Mouse (Mus musculus) layer of hippocampus, postnatal 25 days (tissue): ENCODE data around the gene Otogl. TPM values are rescaled to one million over a fixed set of nuclear protein-coding genes. Genes with fewer than 3 reads are reported as not detected.
"Not testable (repeated sequence)": the region's sequence is repeated elsewhere in the genome, so short reads cannot be mapped to it uniquely, and the experiment has no call there.

Experiments
- DNase-seq, 2 experiments: peaks; one replicate each; pipeline ENCODE4 v3.0.0; 2022; ENCODE audit warnings: mixed read lengths in 2 of 2, low spot score in 1 of 2; ENCODE audit errors: extremely low spot score in 1 of 2
- total RNA-seq, 2 experiments: library from RNA; stranded (reverse); gene quantifications; 2 replicates each; pipeline ENCODE4 v1.2.3; 2021

The Otogl gene
- total RNA-seq, 2 experiments from 2014 or later, result 0.34 to 0.56 TPM

DNA sequence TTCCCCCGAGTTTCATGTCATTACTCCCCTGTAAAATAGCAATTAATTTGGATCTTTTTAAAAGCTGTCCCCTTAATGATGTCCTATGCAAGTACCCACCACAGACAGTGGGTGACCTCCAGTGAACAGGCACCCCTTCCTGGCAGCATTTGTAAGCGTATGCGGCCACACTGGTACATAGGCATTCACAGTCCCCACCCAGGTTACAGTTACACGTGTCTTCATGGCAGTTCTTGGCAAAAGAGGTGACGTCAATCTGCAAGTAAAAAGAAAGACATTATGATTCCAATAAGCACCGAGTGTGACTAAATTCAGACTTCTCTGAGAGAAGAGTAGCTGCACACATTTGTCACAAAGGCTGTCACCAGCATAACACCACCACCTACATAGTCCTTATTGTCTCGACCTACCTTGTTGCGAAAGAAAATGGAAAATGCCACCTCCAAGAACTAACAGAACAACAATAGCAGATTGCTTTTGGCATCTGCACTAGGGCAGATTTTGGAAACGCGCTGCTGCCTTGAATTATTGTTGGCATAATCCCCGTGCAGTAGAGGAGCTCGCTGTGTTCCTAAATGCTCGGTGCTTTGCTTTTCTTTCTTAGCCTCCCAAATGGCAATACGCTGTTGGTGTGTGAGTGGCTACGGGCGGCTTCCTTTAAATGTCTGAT is 98.0 kb downstream of the Otogl start:
- peak in 1 of 2 experiments; percentile 9 for DNase-seq

DNA sequence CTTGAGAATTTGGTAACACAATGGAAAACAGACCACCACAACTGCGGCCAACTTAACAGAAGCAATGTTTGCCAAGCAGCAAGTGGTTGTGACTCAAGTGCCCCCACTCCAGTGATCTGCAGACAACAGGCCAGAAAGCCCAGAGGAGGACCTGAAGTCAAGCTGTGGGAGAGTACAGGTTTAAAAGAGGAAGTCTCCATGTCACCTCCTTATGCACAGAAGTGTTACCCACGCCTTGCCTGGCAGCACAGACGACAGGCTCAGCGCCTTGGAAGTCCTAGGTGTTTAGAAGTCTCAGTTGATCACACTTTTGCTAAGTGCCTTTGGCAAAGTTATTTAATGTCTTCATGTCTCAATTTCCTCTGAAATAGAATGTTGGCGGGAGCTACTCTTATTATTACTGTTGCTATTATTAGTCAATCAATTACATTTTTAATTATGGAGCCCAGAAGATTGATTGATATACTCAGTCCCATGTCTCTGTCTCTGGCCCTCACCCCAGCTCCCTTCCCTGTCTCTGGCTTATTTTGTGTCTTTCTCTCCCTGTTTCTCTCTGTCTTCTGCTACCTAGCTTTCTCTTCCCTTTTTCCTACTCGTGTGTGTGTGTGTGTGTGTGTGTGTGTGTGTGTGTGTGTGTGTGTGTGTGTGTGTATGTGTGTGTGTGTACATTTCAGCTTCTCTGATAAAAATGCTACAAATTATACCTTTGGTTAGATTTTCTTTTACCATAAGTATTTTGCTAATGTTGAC is 101.1 kb downstream of the Otogl start:
- no peak for DNase-seq

DNA sequence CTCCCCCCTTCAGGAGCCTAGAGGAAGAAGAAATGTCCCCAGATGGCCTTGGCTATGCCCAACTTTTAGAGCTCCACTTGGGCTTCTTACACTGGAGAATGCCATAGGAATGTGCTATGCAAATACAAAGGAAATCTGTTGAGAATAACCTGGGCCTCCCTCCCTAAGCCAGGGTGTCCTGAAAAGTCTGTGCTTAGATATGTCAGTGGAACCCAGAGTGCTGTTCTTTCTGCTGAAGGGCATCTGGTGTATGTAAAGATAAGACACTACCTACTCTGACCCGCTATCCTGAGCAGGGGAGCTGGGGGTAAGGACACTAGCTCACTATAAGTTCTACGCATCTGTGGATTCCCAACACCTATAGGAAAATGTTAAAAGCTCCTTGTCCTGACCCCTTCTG is 106.7 kb downstream of the Otogl start:
- DNase-seq, result no peak

DNA sequence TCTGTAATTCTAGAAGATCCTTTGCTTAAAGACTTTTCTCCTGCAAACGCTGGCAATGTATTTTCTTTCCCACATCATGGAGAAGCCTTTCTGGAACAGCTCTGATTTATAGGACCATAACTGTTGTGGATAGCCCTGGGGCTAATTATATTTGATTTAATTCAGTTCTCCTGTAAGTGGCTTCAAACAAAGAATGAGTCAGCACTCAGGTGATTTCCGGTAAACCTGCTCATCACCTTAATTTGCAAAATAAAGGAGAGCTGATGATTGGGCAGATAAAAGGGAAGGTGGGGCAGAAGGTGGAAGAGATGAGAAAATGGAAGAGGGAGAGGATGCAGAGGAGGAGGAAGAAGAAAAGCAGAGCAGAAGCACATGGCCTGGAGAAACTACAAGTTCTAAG is 107.6 kb downstream of the Otogl start:
- DNase-seq, result not testable (repeated sequence)

DNA sequence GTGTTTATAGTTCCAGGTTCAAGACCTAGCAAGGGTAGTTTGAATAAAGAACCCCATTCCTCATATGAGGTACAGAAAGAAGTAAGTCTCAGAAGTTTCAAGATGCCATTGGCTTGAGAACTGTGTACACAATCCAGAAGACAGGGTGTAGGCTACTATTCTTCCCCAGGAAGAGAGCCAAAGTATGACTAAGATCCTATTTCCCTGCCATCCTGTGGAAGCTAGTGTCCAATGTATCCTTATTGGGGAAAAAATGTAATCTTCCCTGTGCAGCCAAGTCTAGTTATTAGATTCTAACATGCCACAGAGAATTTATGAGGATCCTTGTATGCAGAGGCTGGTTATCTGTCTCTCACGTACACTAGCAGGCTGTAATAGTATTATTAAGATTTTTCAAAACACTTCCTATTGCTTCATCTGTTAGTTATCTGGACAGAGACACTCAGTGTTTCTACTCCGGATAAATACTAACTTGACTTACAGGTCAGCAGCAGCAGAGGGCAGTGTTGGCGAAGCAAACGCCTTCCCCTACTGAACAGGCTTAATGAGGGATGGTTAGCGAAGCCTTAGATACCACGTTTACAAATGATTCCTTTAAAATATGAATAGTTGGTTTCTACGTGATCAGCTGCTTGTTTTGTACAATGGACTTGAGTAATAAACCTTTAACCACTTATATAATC is 112.1 kb downstream of the Otogl start:
- peak; percentile 17 to 70 for DNase-seq

DNA sequence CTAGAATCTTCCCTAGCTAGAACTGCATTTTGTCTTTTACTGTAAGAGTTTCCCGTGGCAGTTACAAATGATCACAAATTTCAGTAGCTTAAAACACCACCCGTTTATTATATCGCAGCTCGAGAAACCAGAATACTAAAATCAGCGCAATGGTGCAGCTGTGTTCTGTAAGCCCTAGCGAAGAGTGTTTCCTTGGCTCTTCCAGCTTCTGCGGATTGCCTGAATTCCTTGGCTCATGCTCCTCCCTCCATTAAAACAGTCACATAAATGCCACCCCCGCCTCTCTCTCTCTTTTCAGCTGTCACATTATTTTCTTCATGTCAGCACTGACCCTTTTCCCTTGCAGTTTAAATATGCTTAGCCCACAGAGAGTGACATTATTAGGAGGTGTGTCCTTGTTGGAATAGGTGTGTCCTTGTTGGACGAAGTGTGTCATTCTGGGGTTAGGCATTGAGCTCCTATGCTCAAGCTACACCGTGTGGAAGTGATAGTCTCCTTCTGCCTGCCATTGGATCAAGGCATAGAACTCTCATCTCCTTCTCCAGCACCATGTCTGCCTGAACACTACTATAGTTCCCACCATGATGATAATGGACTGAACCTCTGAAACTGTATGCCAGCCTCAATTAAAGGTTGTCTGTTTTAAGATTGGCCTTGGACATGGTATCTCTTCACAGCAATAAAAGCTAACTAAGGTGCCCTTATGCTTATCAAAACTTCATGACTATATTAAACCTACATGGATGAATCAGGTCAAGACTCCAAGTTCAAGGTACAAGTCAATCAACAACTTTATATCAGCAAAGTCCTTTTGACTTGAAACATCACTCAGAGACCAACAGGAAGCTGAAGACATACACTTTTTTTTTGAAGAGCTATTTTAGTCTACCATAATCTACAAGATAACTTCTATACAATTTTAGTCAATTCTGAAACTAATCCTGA is 116.8 kb downstream of the Otogl start:
- DNase-seq, result no peak

DNA sequence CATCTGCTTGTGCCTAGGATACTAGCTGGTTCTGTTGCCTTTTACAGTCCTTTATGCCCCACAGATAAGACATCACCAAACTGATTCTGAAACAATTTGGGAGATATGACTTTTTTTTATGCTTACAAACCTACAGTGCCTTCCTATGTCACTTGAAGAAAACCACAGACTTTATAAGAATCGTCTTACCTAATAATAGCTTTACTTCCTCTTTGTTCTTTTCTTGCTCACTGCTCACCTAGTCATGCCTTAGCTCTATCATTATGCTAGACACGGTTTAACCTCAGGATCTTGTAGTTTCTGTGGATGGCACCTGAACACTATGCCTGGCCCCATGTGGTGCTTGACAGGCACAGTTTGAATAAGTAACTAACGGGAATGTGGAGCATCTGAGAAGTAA is 119.4 kb downstream of the Otogl start:
- no peak for DNase-seq

DNA sequence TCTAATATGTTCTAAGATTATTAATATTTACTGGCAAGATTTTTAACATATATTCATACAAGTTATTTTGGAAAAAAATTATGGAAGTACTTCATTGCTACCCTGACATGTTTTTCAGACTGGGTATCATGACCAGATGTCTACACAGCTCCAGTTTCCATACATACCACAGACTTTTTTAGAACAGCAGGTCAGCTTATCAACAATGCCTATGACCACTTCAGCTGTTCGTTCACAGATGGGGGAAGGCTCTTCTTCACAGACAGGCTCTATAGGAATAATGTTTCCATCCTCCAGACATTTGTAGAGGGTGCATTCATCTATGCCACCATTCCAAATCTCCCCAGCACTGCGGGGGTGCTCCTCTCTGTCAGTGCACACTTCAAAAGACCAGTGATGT is 132.4 kb downstream of the Otogl start:
- no peak for DNase-seq

DNA sequence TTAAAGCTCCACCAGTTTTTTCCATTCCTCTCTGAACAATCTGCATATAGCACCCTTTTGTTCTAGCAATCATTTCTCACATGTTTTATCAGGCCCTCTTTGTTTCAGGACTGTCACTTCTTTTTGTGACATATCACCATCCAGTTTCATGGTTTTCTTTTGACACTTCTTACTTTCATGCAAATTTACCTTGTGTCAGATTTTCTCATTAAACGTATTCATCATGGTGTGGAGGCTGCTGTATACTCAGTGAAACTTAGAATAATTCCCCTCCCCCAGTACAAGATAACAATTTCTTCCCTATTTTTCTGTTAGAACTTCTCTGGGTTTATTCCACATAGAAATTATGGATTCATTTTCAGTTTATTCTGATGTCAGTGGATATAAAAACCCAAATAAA is 152.3 kb downstream of the Otogl start:
- no peak for DNase-seq

DNA sequence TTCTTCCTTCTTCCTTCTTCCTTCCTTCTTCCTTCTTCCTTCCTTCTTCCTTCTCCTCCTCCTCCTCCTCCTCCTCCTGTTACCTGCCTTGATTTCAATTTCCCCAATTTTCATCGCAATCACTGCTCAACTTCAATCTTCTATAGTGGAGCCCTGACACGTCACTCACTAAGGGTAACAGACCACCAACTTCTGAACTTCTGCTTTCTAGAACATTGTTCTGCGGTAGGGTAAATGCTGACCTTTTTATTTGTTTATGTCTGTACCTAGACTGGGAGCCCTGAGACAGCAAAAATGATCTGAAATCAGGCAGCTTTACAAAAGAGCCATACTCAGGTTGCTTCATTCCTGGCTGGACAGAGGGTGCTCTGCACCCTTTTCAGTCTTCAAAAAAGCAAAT is 158.5 kb downstream of the Otogl start:
- DNase-seq, result no peak

DNA sequence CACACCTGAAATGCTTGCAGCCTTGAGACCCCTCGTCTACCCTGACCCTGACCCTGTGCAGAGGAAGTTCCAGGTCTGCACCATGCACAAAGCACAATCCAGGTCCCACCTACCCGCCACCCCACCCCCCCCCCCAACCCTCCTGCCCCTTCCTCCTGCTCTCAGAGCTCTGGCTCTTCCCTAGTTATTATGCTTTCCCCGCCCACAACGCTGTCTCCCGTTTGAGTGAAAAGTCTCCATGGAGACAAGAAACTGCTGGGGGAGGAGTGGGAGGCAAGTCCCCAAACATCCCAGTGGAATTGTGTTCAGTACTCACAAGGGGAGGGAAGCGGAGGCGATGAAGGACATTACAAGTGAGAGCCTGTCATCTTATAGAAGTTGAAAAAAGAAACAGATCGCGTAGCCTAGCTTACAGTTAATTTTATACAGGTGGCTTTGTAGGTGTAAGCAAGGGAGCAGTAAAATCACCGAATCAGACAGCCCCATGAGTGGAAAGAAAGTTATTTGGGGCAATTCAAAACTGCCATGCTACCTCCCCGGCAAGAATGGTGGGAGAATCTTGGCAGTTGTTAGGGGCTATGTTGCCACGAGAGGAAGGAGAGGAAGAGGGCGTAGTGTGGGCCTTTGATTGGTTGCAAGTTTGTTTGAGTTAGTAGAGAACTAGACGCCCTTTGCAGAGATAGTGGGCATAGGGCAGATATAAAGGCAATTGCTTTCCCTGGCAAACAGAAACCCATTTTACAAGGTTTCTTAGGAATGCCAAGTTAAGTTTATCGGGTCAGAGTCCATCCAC is 159.4 kb downstream of the Otogl start:
- DNase-seq, result peak; percentile 10 to 27

DNA sequence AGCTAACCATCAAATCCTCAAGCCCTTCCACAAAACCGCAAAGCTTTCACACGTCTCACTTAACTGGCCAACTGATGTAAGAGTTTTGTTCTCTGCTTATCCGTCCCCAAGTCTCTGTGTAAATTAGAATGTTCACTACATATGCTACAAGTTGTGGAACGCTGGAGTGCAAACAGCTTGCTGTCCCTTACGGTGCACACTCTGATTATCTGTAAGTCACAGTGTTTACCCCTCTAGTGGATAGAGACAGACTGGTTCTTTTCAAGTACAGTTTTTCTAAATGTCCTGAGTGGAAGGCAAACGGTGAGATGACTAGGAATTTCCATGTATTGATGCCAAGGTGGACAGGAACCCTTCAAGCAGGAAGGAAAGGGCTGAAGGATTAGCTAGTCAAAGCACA is 160.0 kb downstream of the Otogl start:
- no peak for DNase-seq

DNA sequence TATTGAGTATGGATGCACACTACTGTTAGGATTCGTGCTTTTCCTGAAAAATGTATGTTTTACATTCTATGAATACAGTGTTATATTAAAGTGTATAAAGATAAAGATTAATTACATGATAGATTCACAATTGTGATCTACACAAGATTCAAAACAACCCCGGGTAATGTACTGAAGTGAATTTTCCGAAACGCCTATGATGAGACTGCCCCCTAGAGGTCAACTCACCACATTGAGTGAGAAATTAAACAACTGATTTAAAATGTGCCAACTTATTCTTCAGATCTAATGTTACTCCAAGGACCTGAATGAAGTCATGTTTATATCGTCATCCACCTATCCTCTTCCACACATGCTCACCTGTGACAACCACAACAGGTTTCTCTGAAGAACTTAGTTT is 164.4 kb downstream of the Otogl start:
- DNase-seq, result peak; percentile 12 to 31

DNA sequence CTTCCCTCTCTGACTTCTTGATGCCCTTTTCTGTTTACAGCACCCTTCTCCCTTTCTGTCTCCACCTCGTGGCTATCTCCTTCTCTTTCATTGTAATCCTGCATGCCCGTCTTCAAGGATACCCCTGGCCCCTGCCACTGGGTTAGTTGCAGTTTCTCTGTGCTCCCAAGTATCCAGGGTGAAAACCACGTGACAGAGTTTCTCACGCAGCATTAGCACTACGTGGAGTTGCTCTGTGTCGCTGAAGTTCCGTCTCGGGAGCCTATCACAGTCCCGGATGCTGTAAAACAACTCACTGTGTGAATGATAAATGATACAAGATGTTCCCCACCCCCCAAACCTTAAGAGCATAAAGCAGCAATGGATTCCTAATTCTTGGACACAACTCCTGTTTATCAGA is 165.2 kb downstream of the Otogl start:
- DNase-seq, result no peak

DNA sequence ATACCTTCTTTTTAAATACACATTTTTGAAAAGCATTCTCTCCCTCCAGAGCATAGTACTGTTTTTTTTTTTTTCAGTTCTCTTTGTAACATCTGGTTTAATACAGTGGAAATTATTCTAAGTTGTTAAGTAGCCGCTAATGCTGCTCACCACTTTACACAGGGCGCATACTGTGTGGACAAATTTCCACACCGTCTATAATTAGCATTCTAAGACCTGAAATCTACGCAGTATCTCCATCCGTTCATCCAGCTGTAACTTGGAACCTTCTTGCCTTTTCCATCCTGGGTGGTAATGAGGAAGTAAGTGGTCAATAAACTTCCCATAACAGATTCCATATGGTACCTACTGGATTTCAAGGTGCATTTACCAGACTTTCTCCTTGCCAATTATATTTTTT is 172.1 kb downstream of the Otogl start:
- no peak for DNase-seq

DNA sequence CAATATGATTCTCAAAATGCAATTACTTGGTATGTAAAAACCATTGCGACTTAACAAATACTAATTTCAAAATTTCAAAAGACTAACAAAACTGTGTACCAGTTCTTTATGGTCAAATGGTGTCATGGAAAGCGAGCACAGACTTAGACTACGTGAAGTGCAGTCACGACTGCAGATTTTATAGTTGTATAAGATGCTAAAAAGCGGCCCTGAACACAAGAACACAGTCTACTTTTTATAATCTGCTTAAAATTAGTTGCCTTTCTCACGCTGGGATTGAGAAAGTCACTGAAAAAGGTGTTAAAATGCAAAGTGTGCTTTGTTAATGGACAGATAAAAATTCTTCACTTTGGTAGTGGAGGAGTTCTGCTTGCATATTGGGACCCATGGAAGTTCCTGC is 174.2 kb downstream of the Otogl start:
- DNase-seq, result no peak

DNA sequence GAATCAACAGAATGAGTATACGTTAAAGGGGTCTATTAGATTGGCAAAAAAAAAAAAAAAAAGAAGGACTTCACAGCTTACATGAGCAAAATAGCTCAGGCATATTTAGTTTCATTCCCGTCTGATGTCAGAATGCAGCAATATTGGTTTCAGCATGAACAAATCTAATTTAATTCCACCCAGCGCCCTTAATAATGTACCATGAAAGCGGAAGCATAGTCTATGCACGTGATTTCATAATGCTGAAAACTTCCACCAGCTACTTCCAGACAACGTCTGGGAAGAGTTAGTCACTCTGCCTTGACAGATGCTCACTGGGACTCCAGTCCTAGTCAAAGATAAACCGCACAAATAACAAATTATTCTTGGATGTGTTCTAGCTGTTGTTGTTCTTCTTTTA is 176.5 kb downstream of the Otogl start:
- no peak for DNase-seq

DNA sequence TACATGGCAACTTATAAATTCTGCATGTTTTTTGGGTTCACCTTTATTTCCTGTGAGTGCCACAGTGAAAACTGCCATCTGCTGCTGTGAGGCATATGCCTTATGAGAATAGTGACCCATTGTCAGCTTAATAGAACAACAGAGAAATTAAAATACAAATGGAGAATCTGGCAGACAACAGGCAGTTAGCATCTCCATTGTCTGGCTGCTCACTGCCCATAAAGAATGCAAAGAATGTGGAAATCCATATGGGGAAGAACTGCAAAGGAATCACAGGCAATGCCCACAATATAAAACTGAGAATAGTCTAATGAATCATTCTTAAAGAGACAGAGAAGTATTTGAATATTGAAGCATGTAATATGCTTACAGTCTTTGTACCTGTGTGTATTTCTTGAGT is 177.6 kb downstream of the Otogl start:
- DNase-seq, result no peak

DNA sequence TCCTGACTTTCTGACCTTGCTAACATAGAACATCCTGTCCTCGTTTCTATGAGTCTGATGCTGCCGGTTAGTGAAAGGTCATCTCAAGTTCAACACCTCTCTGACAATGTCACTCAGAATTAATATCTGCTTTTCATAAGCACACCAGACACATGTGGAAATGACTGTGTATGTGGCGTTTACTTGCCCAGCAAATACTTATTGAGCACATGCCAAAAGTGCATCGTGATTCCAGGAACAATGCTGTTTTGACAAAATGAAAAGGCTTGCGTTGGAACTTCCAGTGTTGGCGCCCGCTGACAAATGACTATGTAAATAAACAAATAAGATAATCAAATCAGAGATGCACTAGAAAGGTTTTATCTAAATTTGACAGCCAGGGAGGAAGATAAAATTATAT is 186.3 kb downstream of the Otogl start:
- DNase-seq, result no peak

DNA sequence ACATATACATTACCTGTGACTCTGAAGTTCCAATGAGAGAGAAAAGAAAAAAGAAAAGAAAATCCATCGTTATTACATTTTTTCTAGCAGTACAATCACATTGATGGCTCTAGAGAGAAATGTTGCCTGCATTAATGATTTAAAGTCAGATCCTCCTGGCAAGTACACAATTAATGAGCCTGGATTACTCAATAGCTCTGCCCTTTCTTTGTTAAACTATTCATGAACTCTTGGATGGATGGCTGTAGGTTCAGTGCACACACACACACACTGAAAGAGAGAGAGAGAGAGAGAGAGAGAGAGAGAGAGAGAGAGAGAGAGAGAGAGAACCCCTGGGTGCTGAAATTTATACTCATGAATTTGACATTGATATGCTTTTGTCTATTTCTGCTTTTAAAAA is 192.1 kb downstream of the Otogl start, which contains the start of gene Ptprq:
Gene Ptprq, minus strand, starts transcription at position 246 of the 400 bp plus-strand sequence.
- no peak for DNase-seq
